Mouse (Mus musculus) small intestine, adult 2 months (tissue): ENCODE results near the gene Fcna.

Experiments used
- CTCF ChIP-seq: fragments of 200-500 bp; IDR thresholded peaks from 2 replicates; pipeline ENCODE4 v1.5.1; 2012; ENCODE audit warnings: low read depth, mild to moderate bottlenecking, control low read depth, inconsistent platforms, low read length, moderate library complexity, mixed read lengths; ENCODE audit not compliant: insufficient replicate concordance, insufficient read length; ENCODE audit errors: extremely low read depth
- POLR2A ChIP-seq: fragments of 200-500 bp; IDR thresholded peaks from 2 replicates; pipeline ENCODE4 v1.6.1; 2012; ENCODE audit warnings: low read depth, mild to moderate bottlenecking, control low read depth, inconsistent platforms, low read length, moderate library complexity

DNA sequence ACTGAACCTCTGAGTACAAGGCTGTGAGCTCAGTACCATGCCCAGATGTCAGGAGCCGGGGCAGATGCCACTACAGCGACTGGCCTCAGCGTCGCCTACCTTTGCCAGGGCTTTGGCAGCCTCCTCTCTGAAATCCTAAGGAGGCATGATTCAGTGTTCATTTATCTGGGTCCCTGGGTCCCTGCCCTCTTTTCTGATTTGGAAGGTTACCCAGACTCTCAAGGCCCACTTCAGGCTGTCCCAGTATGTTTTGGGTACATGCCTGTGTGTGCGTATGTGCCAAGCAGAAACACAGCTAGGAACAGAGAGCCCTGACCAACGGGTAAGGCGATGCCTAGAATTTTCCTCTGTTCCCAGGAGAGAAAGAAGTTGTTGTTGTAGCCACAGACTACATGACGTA is 32.4 kb upstream of the Fcna start:
- TF ChIP-seq POLR2A = no peak
- no peak for TF ChIP-seq CTCF
